Mouse (Mus musculus) forelimb bud, embryonic 11.5 days (tissue): ENCODE measurements around the gene Sec24a.
A peak's percentile ranks its signal among the peaks of the same experiment; 100 is the strongest.

Experiments
- DNase-seq: peaks from one replicate; pipeline ENCODE4 v3.0.0-alpha.2; 2012; ENCODE audit warnings: low read depth, low spot score

Gene Sec24a

GRCm38 (mm10) chr11:51649889-51650199 is 113.6 kb downstream of the Sec24a start:
- DNase-seq, result no peak

GRCm38 (mm10) chr11:51649111-51649888 is 114.1 kb downstream of the Sec24a start:
- no peak for DNase-seq

GRCm38 (mm10) chr11:51648566-51648965 is 114.9 kb downstream of the Sec24a start:
- DNase-seq, result peak; percentile 73

- DNase-seq, result no peak
These were observed 116.4 kb downstream of the Sec24a start for GRCm38 (mm10) chr11:51646751-51647667.

- DNase-seq, result no peak
These were observed 117.2 kb downstream of the Sec24a start for GRCm38 (mm10) chr11:51646245-51646644.

- no peak for DNase-seq
These were observed 118.1 kb downstream of the Sec24a start for GRCm38 (mm10) chr11:51645293-51645692.

GRCm38 (mm10) chr11:51644217-51644616 is 119.2 kb downstream of the Sec24a start:
- DNase-seq, result no peak

- DNase-seq, result no peak
These were observed 119.7 kb downstream of the Sec24a start for GRCm38 (mm10) chr11:51643761-51644160.

GRCm38 (mm10) chr11:51643202-51643601 is 120.2 kb downstream of the Sec24a start:
- no peak for DNase-seq
